Comparison of ENCODE assay signal across 8 mouse cellular contexts in genomic region chr5:142841372-142842136, GRCm38 (mm10). TPM values are rescaled to one million over a fixed set of nuclear protein-coding genes. Genes with fewer than 3 reads are reported as not detected.
A peak's percentile ranks its signal among the peaks of the same experiment; 100 is the strongest.
DNase-seq lines count a peak whose midpoint lies in the region; ATAC-seq and TF ChIP-seq lines count a peak whose summit lies in the region.
"Had no signal": no experiment of that assay in that cellular context is flagged by ENCODE, and none has a peak within 500 bp of the region (broad histone marks: within the 10 kb centered on the region; RNA-seq: fewer than 3 reads in every experiment).

No protein-coding gene starts in this region.

- H3K4me2 ChIP-seq in midbrain, postnatal 0 days (ENCODE audit: low read depth, low read length, poor library complexity, severe bottlenecking), result no peak overlapping the region
- no peak overlapping the region for H3K4me2 ChIP-seq in midbrain, embryonic 13.5 days (replicated peaks)
- H3K4me2 ChIP-seq in intestine, embryonic 15.5 days (replicated peaks), result no peak overlapping the region

- no peaks in the 10 kb centered on the region for H3K9me3 ChIP-seq in midbrain, postnatal 0 days (ENCODE audit: low read length)
- H3K9me3 ChIP-seq in midbrain, embryonic 13.5 days, result no peaks in the 10 kb centered on the region
- no peaks in the 10 kb centered on the region for H3K9me3 ChIP-seq in intestine, embryonic 15.5 days

- no peak overlapping the region for H3K9ac ChIP-seq in midbrain, postnatal 0 days (replicated peaks; ENCODE audit: low read length, poor library complexity, severe bottlenecking)
- H3K9ac ChIP-seq in midbrain, embryonic 13.5 days (replicated peaks), result no peak overlapping the region
- no peak overlapping the region for H3K9ac ChIP-seq in intestine, embryonic 15.5 days

- H3K4me1 ChIP-seq in midbrain, postnatal 0 days (ENCODE audit: insufficient read depth, low read length), result no peaks in the 10 kb centered on the region
- no peaks in the 10 kb centered on the region for H3K4me1 ChIP-seq in midbrain, embryonic 13.5 days (replicated peaks)
- no peaks in the 10 kb centered on the region for H3K4me1 ChIP-seq in intestine, embryonic 15.5 days (replicated peaks)

- TF ChIP-seq CTCF in midbrain, postnatal 0 days (IDR thresholded peaks at IDR 0.05), result no peak

- no peaks in the 10 kb centered on the region for H3K36me3 ChIP-seq in midbrain, postnatal 0 days (ENCODE audit: insufficient read depth, low read length)
- H3K36me3 ChIP-seq in midbrain, embryonic 13.5 days, result no peaks in the 10 kb centered on the region
- no peaks in the 10 kb centered on the region for H3K36me3 ChIP-seq in intestine, embryonic 15.5 days

- peak; percentile 24 for DNase-seq in midbrain, postnatal 0 days (ENCODE audit: low spot score)
- peak; percentile 95 for DNase-seq in heart, adult 11 months
- peak; percentile 48 for DNase-seq in testis, postnatal 14 days (ENCODE audit: low spot score)
- no peak for DNase-seq in cerebellum, postnatal 4 days (ENCODE audit: low spot score in 2 of 2)
- DNase-seq in gastrocnemius, postnatal 10 days, result no peak
- DNase-seq: layer of hippocampus, adult 9-11 months had no signal

- H3K27ac ChIP-seq in midbrain, postnatal 0 days (ENCODE audit: low read depth, low read length), result no peak overlapping the region
- H3K27ac ChIP-seq in midbrain, embryonic 13.5 days, result no peak overlapping the region
- H3K27ac ChIP-seq in intestine, embryonic 15.5 days, result 0 out of 2 replicates have a peak overlapping the region, but pooled peaks have one; percentile 32

- WGBS in midbrain, postnatal 0 days, result 72% methylated on average over 8 of the region's 8 CpGs
- 86% methylated on average over 8 of the region's 8 CpGs for WGBS in midbrain, embryonic 13.5 days
- WGBS in intestine, embryonic 15.5 days, result 75% methylated on average over 8 of the region's 8 CpGs

- ATAC-seq in midbrain, postnatal 0 days (ENCODE audit: low FRiP score), result no peak
- no peak for ATAC-seq in midbrain, embryonic 13.5 days
- peak; percentile 27; the same call in 1 of the 2 replicates for ATAC-seq in intestine, embryonic 15.5 days

- H3K4me3 ChIP-seq in midbrain, postnatal 0 days (ENCODE audit: low read depth, low read length), result no peak overlapping the region
- H3K4me3 ChIP-seq in midbrain, embryonic 13.5 days (replicated peaks), result no peak overlapping the region
- no peak overlapping the region for H3K4me3 ChIP-seq in intestine, embryonic 15.5 days (replicated peaks)

- H3K27me3 ChIP-seq in midbrain, postnatal 0 days (ENCODE audit: insufficient read depth, low read length), result no peaks in the 10 kb centered on the region
- no peaks in the 10 kb centered on the region for H3K27me3 ChIP-seq in midbrain, embryonic 13.5 days
- no peaks in the 10 kb centered on the region for H3K27me3 ChIP-seq in intestine, embryonic 15.5 days (replicated peaks)

RNA-seq across cellular contexts. Expression of gene Tnrc18, which starts 24.1 kb away (rescaled TPM):
- 114 and 142 TPM in 2 replicates for total RNA-seq in midbrain, postnatal 0 days (2014; rRNA removed)
- 17.4 and 19.4 TPM in 2 replicates for polyA plus RNA-seq in midbrain, postnatal 0 days (2015; fragmentation: Nextera tagmentation; extraction: Ambion mirVana)
- 30.5 and 40.7 TPM in 2 replicates for polyA plus RNA-seq in midbrain, embryonic 13.5 days (2015; fragmentation: Nextera tagmentation; extraction: Ambion mirVana)
- polyA plus RNA-seq in intestine, embryonic 15.5 days (2015; fragmentation: Nextera tagmentation; extraction: Ambion mirVana), result 19.5 and 21.6 TPM in 2 replicates
- total RNA-seq in gastrocnemius, postnatal 10 days (2021), result 10 to 100 TPM; 44.8 to 64.7 TPM

RNA-seq across cellular contexts. Expression of gene Fbxl18, which starts 53.7 kb away (rescaled TPM):
- total RNA-seq in midbrain, postnatal 0 days (2014; rRNA removed), result 52.8 and 67.5 TPM in 2 replicates
- polyA plus RNA-seq in midbrain, postnatal 0 days (2015; fragmentation: Nextera tagmentation; extraction: Ambion mirVana), result 25.5 and 27.5 TPM in 2 replicates
- polyA plus RNA-seq in midbrain, embryonic 13.5 days (2015; fragmentation: Nextera tagmentation; extraction: Ambion mirVana), result 40.1 and 40.4 TPM in 2 replicates
- 11.1 and 11.4 TPM in 2 replicates for polyA plus RNA-seq in intestine, embryonic 15.5 days (2015; fragmentation: Nextera tagmentation; extraction: Ambion mirVana)
- 1 to 10 TPM; 7.1 to 8.4 TPM for total RNA-seq in gastrocnemius, postnatal 10 days (2021)

Comparison
In these comparisons a context has a peak if more than half of its experiments do, and no peak if none do; other contexts are left out.
1. DNase-seq: peak in midbrain, postnatal 0 days (single experiment), heart, adult 11 months (single experiment) and testis, postnatal 14 days (single experiment); none in cerebellum, postnatal 4 days (0 of 2) and gastrocnemius, postnatal 10 days (single experiment).